Mouse (Mus musculus) megakaryocyte-erythroid progenitor cell, adult 5-6 weeks (primary cell): ENCODE data around the gene Bloc1s4. TPM values are rescaled to one million over a fixed set of nuclear protein-coding genes. Genes with fewer than 3 reads are reported as not detected.

Source experiments
- ATAC-seq: replicated peaks from 2 replicates; pipeline ENCODE4 v1.8.0; 2016; ENCODE audit warnings: mild to moderate bottlenecking, inconsistent platforms; ENCODE audit not compliant: severe bottlenecking, poor library complexity, low FRiP score, low TSS enrichment
- total RNA-seq, 2 experiments: library from RNA; stranded (forward) in 1 of 2; stranded (reverse) in 1 of 2; fragments of 200-1000, 215-1000 nt in 1 of 2; fragments of >200 nt in 1 of 2; fragmentation: Nextera tagmentation in 1 of 2; gene quantifications; 2 replicates each; pipeline ENCODE4 v1.2.3; 2014 to 2017

Bloc1s4 gene
- total RNA-seq, 2 experiments from 2014 or later = 10.4 to 23.2 TPM

GRCm38 (mm10) chr5:36747071-36747470, 1.4 kb downstream of the Bloc1s4 start:
- no peak for ATAC-seq

GRCm38 (mm10) chr5:36742126-36742848, 6.2 kb downstream of the Bloc1s4 start:
- peak; percentile 40; the same call in 1 of the 2 replicates for ATAC-seq

GRCm38 (mm10) chr5:36739829-36740228, 8.6 kb downstream of the Bloc1s4 start:
- ATAC-seq = 0 out of 2 replicates have a peak, but pooled peaks have one; percentile 27

- no peak for ATAC-seq
These were observed 9.4 kb downstream of the Bloc1s4 start for GRCm38 (mm10) chr5:36738799-36739615.

- no peak for ATAC-seq
These were observed 10.7 kb downstream of the Bloc1s4 start for GRCm38 (mm10) chr5:36737765-36738164.

- ATAC-seq = peak; percentile 95
These were observed 12.4 kb downstream of the Bloc1s4 start for GRCm38 (mm10) chr5:36736009-36736408.

- no peak for ATAC-seq
These were observed 13.3 kb downstream of the Bloc1s4 start for GRCm38 (mm10) chr5:36735106-36735505.

GRCm38 (mm10) chr5:36733405-36733804, 15.0 kb downstream of the Bloc1s4 start:
- no peak for ATAC-seq

GRCm38 (mm10) chr5:36731901-36732652, 16.4 kb downstream of the Bloc1s4 start:
- no peak for ATAC-seq

- ATAC-seq = no peak
These were observed 17.8 kb downstream of the Bloc1s4 start for GRCm38 (mm10) chr5:36730689-36731088.

- ATAC-seq = no peak
These were observed 18.5 kb downstream of the Bloc1s4 start for GRCm38 (mm10) chr5:36729923-36730322.

- ATAC-seq = no peak
These were observed 19.4 kb downstream of the Bloc1s4 start for GRCm38 (mm10) chr5:36729086-36729473.

- no peak for ATAC-seq
These were observed 19.9 kb downstream of the Bloc1s4 start for GRCm38 (mm10) chr5:36728403-36729085.

GRCm38 (mm10) chr5:36727776-36728175, 20.7 kb downstream of the Bloc1s4 start:
- no peak for ATAC-seq

GRCm38 (mm10) chr5:36727136-36727535, 21.3 kb downstream of the Bloc1s4 start:
- ATAC-seq = no peak

GRCm38 (mm10) chr5:36726387-36726801, 22.1 kb downstream of the Bloc1s4 start:
- peak; percentile 53; the same call in 1 of the 2 replicates for ATAC-seq

GRCm38 (mm10) chr5:36725861-36726260, 22.6 kb downstream of the Bloc1s4 start:
- no peak for ATAC-seq

GRCm38 (mm10) chr5:36724274-36724673, 24.2 kb downstream of the Bloc1s4 start:
- no peak for ATAC-seq

- no peak for ATAC-seq
These were observed 25.1 kb downstream of the Bloc1s4 start for GRCm38 (mm10) chr5:36723356-36723755.
